Mouse (Mus musculus) retina, postnatal 1 day (tissue): ENCODE measurements at regions not wholly inside any gene's neighbourhood (a gene's known extent, or its start where the extent isn't known, plus 50 kb on each side); places are given as distances from the start of the nearest gene placed in this dataset.
A peak's percentile ranks its signal among the peaks of the same experiment; 100 is the strongest.
"Not testable (repeated sequence)": the region's sequence is repeated elsewhere in the genome, so short reads cannot be mapped to it uniquely, and the experiment has no call there.

Experiments
- DNase-seq: peaks from one replicate; pipeline ENCODE4 v3.0.0-alpha.2; 2012

- DNase-seq: no peak
Observed at GRCm38 (mm10) chr7:137522450-137522849, 85.0 kb downstream of the Glrx3 start.

GRCm38 (mm10) chr7:137533476-137533875, 96.1 kb downstream of the Glrx3 start:
- DNase-seq: no peak

- DNase-seq: peak; percentile 81
Observed at GRCm38 (mm10) chr7:137549991-137550390, 112.6 kb downstream of the Glrx3 start.

- DNase-seq: peak; percentile 74
Observed at GRCm38 (mm10) chr7:137552551-137553198, 115.3 kb downstream of the Glrx3 start.

- DNase-seq: no peak
Observed at GRCm38 (mm10) chr7:137555481-137555880, 118.1 kb downstream of the Glrx3 start.

GRCm38 (mm10) chr7:137557439-137557838, 120.0 kb downstream of the Glrx3 start:
- DNase-seq: no peak

GRCm38 (mm10) chr7:137558871-137559270, 121.5 kb downstream of the Glrx3 start:
- DNase-seq: no peak

GRCm38 (mm10) chr7:137570199-137570598, 132.8 kb downstream of the Glrx3 start:
- no peak for DNase-seq

- DNase-seq: no peak
Observed at GRCm38 (mm10) chr7:137575491-137575890, 138.1 kb downstream of the Glrx3 start.

GRCm38 (mm10) chr7:137576251-137576650, 138.8 kb downstream of the Glrx3 start:
- no peak for DNase-seq

GRCm38 (mm10) chr7:137583556-137583955, 146.1 kb downstream of the Glrx3 start:
- no peak for DNase-seq

- not testable (repeated sequence) for DNase-seq
Observed at GRCm38 (mm10) chr7:137584916-137585315, 147.5 kb downstream of the Glrx3 start.

GRCm38 (mm10) chr7:137593570-137593969, 156.2 kb downstream of the Glrx3 start:
- no peak for DNase-seq

- no peak for DNase-seq
Observed at GRCm38 (mm10) chr7:137595567-137595966, 158.2 kb downstream of the Glrx3 start.

GRCm38 (mm10) chr7:137596161-137596560, 158.7 kb downstream of the Glrx3 start:
- DNase-seq: no peak

- DNase-seq: peak; percentile 81
Observed at GRCm38 (mm10) chr7:137603039-137603438, 165.6 kb downstream of the Glrx3 start.

- DNase-seq: no peak
Observed at GRCm38 (mm10) chr7:137609752-137610151, 172.3 kb downstream of the Glrx3 start.

GRCm38 (mm10) chr7:137611363-137611762, 173.9 kb downstream of the Glrx3 start:
- DNase-seq: no peak

- DNase-seq: peak; percentile 28
Observed at GRCm38 (mm10) chr7:137611891-137612522, 174.6 kb downstream of the Glrx3 start.

- DNase-seq: no peak
Observed at GRCm38 (mm10) chr7:137618406-137619133, 181.2 kb downstream of the Glrx3 start.

- no peak for DNase-seq
Observed at GRCm38 (mm10) chr7:137619286-137619789, 181.9 kb downstream of the Glrx3 start.

- DNase-seq: no peak
Observed at GRCm38 (mm10) chr7:137628266-137628665, 190.9 kb downstream of the Glrx3 start.

- DNase-seq: no peak
Observed at GRCm38 (mm10) chr7:137629540-137629939, 192.1 kb downstream of the Glrx3 start.

GRCm38 (mm10) chr7:137648621-137649020, 211.2 kb downstream of the Glrx3 start:
- no peak for DNase-seq
